Mouse (Mus musculus) ES-E14 (cell line): ENCODE measurements around the gene Jup. TPM values are rescaled to one million over a fixed set of nuclear protein-coding genes. Genes with fewer than 3 reads are reported as not detected.

Experiments
- DNase-seq: peaks from one replicate; pipeline ENCODE4 v3.0.0-alpha.2; 2013; ENCODE audit warnings: low read depth, low spot score
- H3K27ac ChIP-seq: 2 replicates; pipeline ENCODE4 v1.5.1; 2012; ENCODE audit warnings: low read depth, mild to moderate bottlenecking, low read length, moderate library complexity, mixed read lengths; ENCODE audit not compliant: poor library complexity, insufficient read depth, severe bottlenecking
- H3K36me3 ChIP-seq: 2 replicates; pipeline ENCODE4 v1.6.1; 2012; ENCODE audit warnings: mild to moderate bottlenecking, low read length, moderate library complexity, mixed read lengths; ENCODE audit not compliant: control insufficient read depth, poor library complexity, insufficient read depth, severe bottlenecking
- H3K4me1 ChIP-seq, 2 experiments: fragments of 150-350 bp in 1 of 2; sonication (generic) in 1 of 2; 2 replicates each; pipeline ENCODE4 v1.6.1; 2012; ENCODE audit warnings: low read length in 2 of 2, mild to moderate bottlenecking in 1 of 2, mixed read lengths in 1 of 2; ENCODE audit not compliant: control insufficient read depth in 2 of 2, insufficient read depth in 2 of 2, poor library complexity in 1 of 2
- H3K4me3 ChIP-seq, 2 experiments: fragments of 150-350 bp in 1 of 2; sonication (generic) in 1 of 2; 2 replicates each; pipeline ENCODE4 v1.5.1; 2012; ENCODE audit warnings: low read length in 2 of 2, low read depth in 1 of 2, mild to moderate bottlenecking in 1 of 2, mixed read lengths in 1 of 2; ENCODE audit not compliant: insufficient read depth in 1 of 2, poor library complexity in 1 of 2, severe bottlenecking in 1 of 2
- H3K9ac ChIP-seq: 2 replicates; pipeline ENCODE4 v1.6.1; 2012; ENCODE audit warnings: low read depth, mild to moderate bottlenecking, low read length, mixed read lengths; ENCODE audit not compliant: poor library complexity, insufficient read depth, severe bottlenecking
- H3K9me3 ChIP-seq: fragments of 150-350 bp; sonication (generic); 2 replicates; pipeline ENCODE4 v1.6.1; 2012; ENCODE audit warnings: low read depth, mild to moderate bottlenecking, low read length; ENCODE audit not compliant: control insufficient read depth, insufficient read depth
- CHD2 ChIP-seq: IDR thresholded peaks from 2 replicates; pipeline ENCODE4 v1.6.1; 2014; ENCODE audit warnings: mild to moderate bottlenecking, low read depth, low read length, inconsistent platforms
- HCFC1 ChIP-seq: IDR thresholded peaks from 2 replicates; pipeline ENCODE4 v1.6.1; 2012; ENCODE audit warnings: low read length, inconsistent platforms, borderline replicate concordance; ENCODE audit not compliant: insufficient read depth
- MAFK ChIP-seq: IDR thresholded peaks from 2 replicates; pipeline ENCODE4 v1.6.1; 2014; ENCODE audit warnings: mild to moderate bottlenecking, low read depth, low read length, inconsistent platforms; ENCODE audit not compliant: insufficient read depth
- ZC3H11A ChIP-seq: IDR thresholded peaks from 2 replicates; pipeline ENCODE4 v1.6.1; 2012; ENCODE audit warnings: low read depth, mild to moderate bottlenecking, inconsistent platforms, low read length, borderline replicate concordance
- ZNF384 ChIP-seq: IDR thresholded peaks from 2 replicates; pipeline ENCODE4 v1.6.1; 2012; ENCODE audit warnings: low read depth, low read length, inconsistent platforms
- in situ Hi-C, 2 experiments: fragments of 600-800 bp; cut with MboI; formaldehyde crosslinking; loops; one replicate each; pipeline ENCODE4 v1.15.1; 2025; ENCODE audit warnings: low sequenced_read_pairs in 2 of 2, inconsistent platforms in 1 of 2; ENCODE audit not compliant: unreplicated experiment in 2 of 2
- total RNA-seq: library from RNA; depleted of rRNA; stranded (reverse); fragments of 300-350 nt; gene quantifications from 2 replicates; pipeline ENCODE4 v1.2.3, GENCODE M21; 2012

Gene Jup
- total RNA-seq, 1 experiment, result 101 TPM

DNA sequence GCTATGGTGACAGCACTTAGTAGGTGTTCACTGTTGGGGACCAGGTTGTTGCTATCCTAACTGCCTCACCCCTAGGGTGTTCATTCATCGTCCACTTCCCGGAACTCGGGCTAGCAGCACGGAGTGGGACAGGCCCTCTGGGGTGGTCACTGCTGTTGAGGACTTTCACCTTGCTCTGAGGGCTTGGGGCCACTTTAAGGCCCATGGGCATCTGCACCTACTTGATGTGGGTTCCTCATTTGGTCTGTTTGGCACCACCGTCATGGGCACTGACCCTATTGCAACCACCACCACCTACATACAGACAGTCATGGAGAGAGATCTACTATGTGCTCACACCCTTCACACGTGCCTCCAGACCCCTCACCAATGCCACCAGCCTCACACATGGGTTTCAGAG, 10.5 kb downstream of the Jup start:
- peaks cover 22 to 61% of the 10 kb centered on the region in 2 experiments for H3K4me1 ChIP-seq
- peaks cover 23% of the 10 kb centered on the region for H3K36me3 ChIP-seq
- 0 out of 2 replicates have a peak overlapping the region, but pooled peaks have one; percentile 36 for H3K9ac ChIP-seq
- H3K9me3 ChIP-seq, result no peaks in the 10 kb centered on the region
- TF ChIP-seq CHD2, result no peak
- TF ChIP-seq HCFC1, result no peak
- no peak for TF ChIP-seq ZC3H11A
- no peak for TF ChIP-seq ZNF384
- TF ChIP-seq MAFK, result no peak
- in situ Hi-C loops, result no loop called here
- no peak for DNase-seq
- H3K27ac ChIP-seq, result peak overlapping the region; percentile 92
- peak overlapping the region; percentile 4 to 5; a peak in 2 of 4 replicates for H3K4me3 ChIP-seq

DNA sequence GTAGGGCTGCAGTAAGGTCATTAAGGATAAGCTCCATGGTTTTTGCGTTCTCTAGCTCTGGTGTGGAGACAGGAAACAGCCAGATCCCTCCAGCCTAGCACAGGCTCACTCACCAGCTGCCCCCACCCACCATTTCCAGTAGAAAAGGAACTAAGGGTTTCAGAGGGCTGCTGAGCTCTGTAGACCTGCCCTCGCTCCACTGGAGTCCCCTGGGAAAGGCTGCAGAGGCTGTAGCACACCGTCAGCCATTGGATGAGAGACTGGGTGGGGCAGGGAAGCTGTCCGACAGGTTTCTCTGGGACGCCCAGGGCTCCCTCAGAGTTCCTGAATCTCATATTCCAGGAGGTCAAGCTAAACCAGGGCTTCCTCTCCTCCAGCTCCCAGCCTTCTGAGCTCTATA, 11.0 kb downstream of the Jup start:
- H3K27ac ChIP-seq, result peak overlapping the region; percentile 92

GRCm38 (mm10) chr11:100385016-100385415, 12.5 kb downstream of the Jup start:
- DNase-seq, result no peak
- H3K4me3 ChIP-seq, result no peak overlapping the region
- TF ChIP-seq MAFK, result no peak
- no peak for TF ChIP-seq ZC3H11A
- TF ChIP-seq ZNF384, result no peak
- no peak for TF ChIP-seq CHD2
- TF ChIP-seq HCFC1, result no peak
- peaks cover 17 to 50% of the 10 kb centered on the region in 2 experiments; a peak in 3 of 4 replicates for H3K4me1 ChIP-seq
- H3K36me3 ChIP-seq, result peaks cover 37% of the 10 kb centered on the region
- H3K9ac ChIP-seq, result peak overlapping the region; percentile 12; the same call in 1 of the 2 replicates
- H3K9me3 ChIP-seq, result no peaks in the 10 kb centered on the region
- peak overlapping the region; percentile 58; the same call in 1 of the 2 replicates for H3K27ac ChIP-seq
- in situ Hi-C loops, result no loop called here

More for the DNA sequence above, 11.0 kb downstream of the Jup start:
- peak overlapping the region; percentile 38; the same call in 1 of the 2 replicates for H3K9ac ChIP-seq
- in situ Hi-C loops, result no loop called here
- H3K36me3 ChIP-seq, result peaks cover 28% of the 10 kb centered on the region
- H3K4me1 ChIP-seq, result peaks cover 19 to 63% of the 10 kb centered on the region in 2 experiments; a peak in 3 of 4 replicates
- no peak for DNase-seq
- H3K4me3 ChIP-seq, result peak overlapping the region; percentile 4 to 5; a peak in 2 of 4 replicates
- TF ChIP-seq MAFK (no peak), CHD2 (no peak), HCFC1 (no peak), ZNF384 (no peak), ZC3H11A (no peak)
- no peaks in the 10 kb centered on the region for H3K9me3 ChIP-seq

DNA sequence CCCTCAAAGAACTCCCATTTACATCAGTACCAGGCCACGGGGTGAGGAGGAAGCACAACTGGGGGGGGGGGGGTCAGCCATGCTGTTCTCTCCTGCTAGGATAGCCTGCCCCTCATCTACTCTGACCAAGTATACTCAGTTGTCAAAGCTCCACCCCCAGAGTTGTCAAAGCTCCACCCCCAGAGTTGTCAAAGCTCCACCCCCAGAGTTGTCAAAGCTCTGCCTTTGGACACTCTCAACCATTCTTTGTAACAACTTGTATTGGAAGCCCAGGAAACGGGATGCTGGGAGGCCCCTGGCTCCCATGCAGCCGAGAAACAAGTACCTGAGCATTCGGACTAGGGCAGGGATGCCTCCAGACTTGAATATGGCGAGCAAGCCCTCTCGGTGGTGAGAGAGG, 14.9 kb downstream of the Jup start:
- TF ChIP-seq ZNF384, result no peak
- TF ChIP-seq CHD2, result no peak
- TF ChIP-seq MAFK, result no peak
- no peak for TF ChIP-seq HCFC1
- TF ChIP-seq ZC3H11A, result no peak
- no peaks in the 10 kb centered on the region for H3K9me3 ChIP-seq
- in situ Hi-C loops, result no loop called here
- no peak overlapping the region for H3K27ac ChIP-seq
- DNase-seq, result no peak
- H3K36me3 ChIP-seq, result peaks cover 52% of the 10 kb centered on the region
- H3K4me1 ChIP-seq, result peaks cover 16 to 44% of the 10 kb centered on the region in 2 experiments; a peak in 3 of 4 replicates
- H3K9ac ChIP-seq, result no peak overlapping the region
- H3K4me3 ChIP-seq, result no peak overlapping the region

- Histone ChIP-seq H3K4me1 (peaks cover 18 to 26% of the 10 kb centered on the region in 2 experiments; a peak in 3 of 4 replicates), H3K9ac (no peak overlapping the region)
- in situ Hi-C loops, result no loop called here
These were observed 18.3 kb downstream of the Jup start for GRCm38 (mm10) chr11:100379311-100379710.

More at GRCm38 (mm10) chr11:100379311-100379710, 18.3 kb downstream of the Jup start:
- Histone ChIP-seq H3K27ac (no peak overlapping the region), H3K4me3 (no peak overlapping the region), H3K9me3 (no peaks in the 10 kb centered on the region), H3K36me3 (peaks cover 51% of the 10 kb centered on the region)
- no peak for TF ChIP-seq ZNF384
- TF ChIP-seq HCFC1, result no peak
- no peak for TF ChIP-seq ZC3H11A
- no peak for TF ChIP-seq MAFK
- no peak for TF ChIP-seq CHD2
- no peak for DNase-seq
